Mouse (Mus musculus) embryonic fibroblast, embryonic 13.5 days (primary cell): Measurements from ENCODE around the gene Gadl1.

Source experiments
- CTCF ChIP-seq: IDR thresholded peaks from 2 replicates; pipeline ENCODE4 v1.5.1; 2011; ENCODE audit warnings: mild to moderate bottlenecking, control low read depth, low read length, moderate library complexity, borderline replicate concordance; ENCODE audit not compliant: insufficient read depth
- POLR2A ChIP-seq: IDR thresholded peaks from 2 replicates; pipeline ENCODE4 v1.6.1; 2011; ENCODE audit warnings: low read depth, mild to moderate bottlenecking, control low read depth, low read length, moderate library complexity

GRCm38 (mm10) chr9:116108729-116109128 lies 199.5 kb downstream of the Gadl1 start:
- no peak for TF ChIP-seq CTCF
- no peak for TF ChIP-seq POLR2A
